Mouse (Mus musculus): Measurements from ENCODE around the gene Vsig10.

- TF ChIP-seq CTCF (IDR thresholded peaks at IDR 0.05; ENCODE audit: borderline replicate concordance, insufficient read depth, low read length) = no peak
- no peak for TF ChIP-seq POLR2A (IDR thresholded peaks at IDR 0.05; ENCODE audit: low read depth, low read length)
These were observed 26.6 kb downstream of the Vsig10 start for GRCm38 (mm10) chr5:117345432-117345976.
